21 mouse cellular contexts compared by ENCODE assay signal in the genomic region with DNA sequence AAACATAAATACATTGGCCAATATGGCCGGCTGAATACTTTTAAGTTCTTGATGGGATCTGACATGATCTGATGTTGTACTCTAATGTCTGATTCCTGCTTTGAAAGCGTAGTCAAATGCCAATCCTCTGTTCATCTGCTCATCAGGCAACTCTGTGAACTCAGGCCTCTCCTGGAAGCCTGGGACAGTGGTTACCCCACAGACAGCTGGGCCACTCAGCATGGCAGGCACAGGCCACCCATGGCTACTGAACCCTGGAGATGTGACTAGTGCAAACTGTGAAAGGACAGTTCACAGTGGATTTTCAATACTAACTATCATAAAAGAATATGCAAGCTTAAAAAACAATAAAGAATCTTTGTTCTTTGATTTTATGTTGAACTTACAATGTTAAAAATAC.
A peak's percentile ranks its signal among the peaks of the same experiment; 100 is the strongest.
DNase-seq lines count a peak whose midpoint lies in the region; ATAC-seq lines count a peak whose summit lies in the region.
"Had no signal": no experiment of that assay in that cellular context is flagged by ENCODE, and none has a peak within 500 bp of the region (broad histone marks: within the 10 kb centered on the region; RNA-seq: fewer than 3 reads in every experiment).

No protein-coding gene starts in this region.

- DNase-seq in heart, adult 11 months, result peak; percentile 79
- DNase-seq in heart, postnatal 25 days (ENCODE audit: low spot score), result no peak
- DNase-seq in heart, postnatal 10 days, result no peak
- no peak for DNase-seq in limb, embryonic 10.5 days (ENCODE audit: low spot score)
- DNase-seq in hindbrain, embryonic 14.5 days (ENCODE audit: low spot score), result no peak
- DNase-seq: adrenal gland, postnatal 10 days; cerebellum, adult 11 months; cerebellum, adult 8-10 months; cerebellum, postnatal 14 days; embryo, embryonic 11 days; kidney, adult 9 months had no signal

- H3K4me1 ChIP-seq in heart, embryonic 12.5 days (replicated peaks), result peaks cover 60% of the 10 kb centered on the region
- H3K4me1 ChIP-seq in limb, embryonic 12.5 days (replicated peaks), result 0 out of 2 replicates have a peak, but pooled peaks cover 8% of the 10 kb centered on the region
- H3K4me1 ChIP-seq in limb, embryonic 10.5 days, result peaks cover 14% of the 10 kb centered on the region
- H3K4me1 ChIP-seq in heart, embryonic 16.5 days (ENCODE audit: control insufficient read depth, insufficient read depth, low read length), result peaks cover 58% of the 10 kb centered on the region
- no peaks in the 10 kb centered on the region for H3K4me1 ChIP-seq in hindbrain, embryonic 14.5 days (replicated peaks; ENCODE audit: control insufficient read depth, insufficient read depth, low read length)
- H3K4me1 ChIP-seq: embryonic facial prominence, embryonic 15.5 days; forebrain, embryonic 10.5 days had no signal

- ATAC-seq in heart, embryonic 12.5 days (ENCODE audit: insufficient number of reproducible peaks, low FRiP score), result no peak
- no peak for ATAC-seq in limb, embryonic 12.5 days (ENCODE audit: insufficient number of reproducible peaks, insufficient read depth, low FRiP score, low TSS enrichment, low read depth)
- no peak for ATAC-seq in heart, embryonic 16.5 days (replicated peaks; ENCODE audit: extremely low read depth, insufficient read depth, low FRiP score)
- ATAC-seq in hindbrain, embryonic 14.5 days (ENCODE audit: low FRiP score), result no peak
- ATAC-seq: forebrain, embryonic 14.5 days; hindbrain, embryonic 16.5 days; inflammation-experienced regulatory T-cells, adult 6 months; intestine, postnatal 0 days had no signal

- 78% methylated on average over 2 of the region's 2 CpGs for WGBS in heart, embryonic 12.5 days
- WGBS in limb, embryonic 12.5 days, result 82% methylated on average over 2 of the region's 2 CpGs
- WGBS in limb, embryonic 10.5 days, result 89% methylated on average over 2 of the region's 2 CpGs
- WGBS in heart, embryonic 16.5 days, result 79% methylated on average over 2 of the region's 2 CpGs
- 87% methylated on average over 2 of the region's 2 CpGs for WGBS in hindbrain, embryonic 14.5 days

- H3K27me3 ChIP-seq in heart, embryonic 12.5 days (replicated peaks), result no peaks in the 10 kb centered on the region
- H3K27me3 ChIP-seq in limb, embryonic 12.5 days, result no peaks in the 10 kb centered on the region
- no peaks in the 10 kb centered on the region for H3K27me3 ChIP-seq in limb, embryonic 10.5 days (ENCODE audit: low read depth, poor library complexity, severe bottlenecking)
- no peaks in the 10 kb centered on the region for H3K27me3 ChIP-seq in heart, embryonic 16.5 days (ENCODE audit: control insufficient read depth, insufficient read depth, low read length)
- H3K27me3 ChIP-seq in hindbrain, embryonic 14.5 days (ENCODE audit: control insufficient read depth, insufficient read depth, low read length), result no peaks in the 10 kb centered on the region
- H3K27me3 ChIP-seq: embryonic facial prominence, embryonic 15.5 days had no signal

- peak overlapping the region; percentile 96 for H3K27ac ChIP-seq in heart, embryonic 12.5 days (ENCODE audit: poor library complexity, severe bottlenecking)
- peak overlapping the region; percentile 35; the same call in 1 of the 2 replicates for H3K27ac ChIP-seq in limb, embryonic 12.5 days
- no peak overlapping the region for H3K27ac ChIP-seq in limb, embryonic 10.5 days
- H3K27ac ChIP-seq in heart, embryonic 16.5 days (ENCODE audit: low read length), result peak overlapping the region; percentile 96
- H3K27ac ChIP-seq in hindbrain, embryonic 14.5 days, result no peak overlapping the region
- H3K27ac ChIP-seq: embryonic facial prominence, embryonic 15.5 days; forebrain, embryonic 10.5 days had no signal

- intact Hi-C loops in heart, postnatal 25 days (cut with DNase I), result no loop called here
- intact Hi-C loops in heart, postnatal 10 days (cut with DNase I), result no loop called here

- no peaks in the 10 kb centered on the region for H3K9me3 ChIP-seq in heart, embryonic 12.5 days (replicated peaks)
- H3K9me3 ChIP-seq in limb, embryonic 12.5 days, result no peaks in the 10 kb centered on the region
- no peaks in the 10 kb centered on the region for H3K9me3 ChIP-seq in limb, embryonic 10.5 days (replicated peaks)
- no peaks in the 10 kb centered on the region for H3K9me3 ChIP-seq in heart, embryonic 16.5 days (replicated peaks; ENCODE audit: control insufficient read depth, low read length)
- no peaks in the 10 kb centered on the region for H3K9me3 ChIP-seq in hindbrain, embryonic 14.5 days (ENCODE audit: control insufficient read depth, low read length)
- H3K9me3 ChIP-seq: embryonic facial prominence, embryonic 15.5 days; forebrain, embryonic 10.5 days had no signal

- no peak overlapping the region for H3K4me2 ChIP-seq in heart, embryonic 12.5 days
- no peak overlapping the region for H3K4me2 ChIP-seq in limb, embryonic 12.5 days
- peak overlapping the region; percentile 46; the same call in 1 of the 2 replicates for H3K4me2 ChIP-seq in heart, embryonic 16.5 days (ENCODE audit: low read depth, low read length)
- H3K4me2 ChIP-seq in hindbrain, embryonic 14.5 days (replicated peaks), result no peak overlapping the region
- H3K4me2 ChIP-seq: embryonic facial prominence, embryonic 15.5 days had no signal

- no peak overlapping the region for H3K4me3 ChIP-seq in heart, embryonic 12.5 days
- H3K4me3 ChIP-seq in limb, embryonic 12.5 days (replicated peaks), result no peak overlapping the region
- H3K4me3 ChIP-seq in limb, embryonic 10.5 days, result no peak overlapping the region
- no peak overlapping the region for H3K4me3 ChIP-seq in heart, embryonic 16.5 days (ENCODE audit: low read length)
- no peak overlapping the region for H3K4me3 ChIP-seq in hindbrain, embryonic 14.5 days (replicated peaks; ENCODE audit: low read length)
- H3K4me3 ChIP-seq: embryonic facial prominence, embryonic 15.5 days; erythroblast, embryonic 14.5 days; forebrain, embryonic 10.5 days had no signal

- peak overlapping the region; percentile 32; the same call in 1 of the 2 replicates for H3K9ac ChIP-seq in heart, embryonic 12.5 days
- H3K9ac ChIP-seq in limb, embryonic 12.5 days (replicated peaks), result no peak overlapping the region
- H3K9ac ChIP-seq in heart, embryonic 16.5 days (ENCODE audit: low read length), result peak overlapping the region; percentile 57
- no peak overlapping the region for H3K9ac ChIP-seq in hindbrain, embryonic 14.5 days
- H3K9ac ChIP-seq: embryonic facial prominence, embryonic 15.5 days had no signal

- H3K36me3 ChIP-seq in heart, embryonic 12.5 days, result no peaks in the 10 kb centered on the region
- H3K36me3 ChIP-seq in limb, embryonic 12.5 days, result no peaks in the 10 kb centered on the region
- H3K36me3 ChIP-seq in limb, embryonic 10.5 days, result no peaks in the 10 kb centered on the region
- peaks cover 4% of the 10 kb centered on the region; the same call in 1 of the 2 replicates for H3K36me3 ChIP-seq in heart, embryonic 16.5 days (ENCODE audit: control insufficient read depth, insufficient read depth)
- H3K36me3 ChIP-seq in hindbrain, embryonic 14.5 days (replicated peaks; ENCODE audit: control insufficient read depth, insufficient read depth), result no peaks in the 10 kb centered on the region
- H3K36me3 ChIP-seq: embryonic facial prominence, embryonic 15.5 days; forebrain, embryonic 10.5 days had no signal

Comparison
In these comparisons a context has a peak if more than half of its experiments do, and no peak if none do; other contexts are left out.
1. H3K27ac ChIP-seq: peak in heart, embryonic 12.5 days (single experiment), limb, embryonic 12.5 days (single experiment) and heart, embryonic 16.5 days (single experiment); none in limb, embryonic 10.5 days (single experiment) and hindbrain, embryonic 14.5 days (single experiment).
2. H3K9ac ChIP-seq: peak in heart, embryonic 12.5 days (single experiment) and heart, embryonic 16.5 days (single experiment); none in limb, embryonic 12.5 days (single experiment) and hindbrain, embryonic 14.5 days (single experiment).